Mouse (Mus musculus) thymus, postnatal 0 days (tissue): Measurements from ENCODE around the gene Prpf4. TPM values are rescaled to one million over a fixed set of nuclear protein-coding genes. Genes with fewer than 3 reads are reported as not detected.

Experiments
- DNase-seq: peaks from one replicate; pipeline ENCODE4 v3.0.0-alpha.2; 2015; ENCODE audit warnings: low spot score
- polyA plus RNA-seq: library from polyadenylated mRNA; unstranded; fragments of >200 nt; fragmentation: Nextera tagmentation; extraction: Ambion mirVana; gene quantifications from 2 replicates; pipeline ENCODE4 v1.2.1, GENCODE M21; 2015

The Prpf4 gene
- polyA plus RNA-seq, 1 experiment from 2014 or later: 22.7 TPM

DNA sequence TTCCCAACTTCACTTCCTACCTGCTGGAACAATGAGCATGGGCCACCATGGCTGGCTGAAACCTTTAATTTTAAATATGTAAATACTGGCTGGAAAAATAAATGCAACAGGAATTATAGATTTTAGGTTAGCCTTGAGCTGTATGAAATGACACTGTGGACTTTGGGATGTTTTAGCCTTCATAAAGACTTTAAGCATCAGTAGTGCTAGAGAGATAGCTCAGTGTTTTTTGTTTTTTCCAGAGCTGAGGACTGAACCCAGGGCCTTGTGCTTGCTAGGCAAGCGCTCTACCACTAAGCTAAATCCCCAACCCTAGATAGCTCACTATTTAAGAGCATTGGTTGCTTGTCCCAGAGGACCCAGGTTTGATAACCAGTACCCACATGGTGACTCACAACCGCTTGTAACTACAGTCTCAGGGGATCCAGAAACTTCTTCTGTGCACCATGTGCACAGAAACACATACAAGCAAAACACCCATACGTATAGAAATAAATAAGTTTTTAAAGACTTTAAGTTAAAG is 28.7 kb downstream of the Prpf4 start:
- DNase-seq: no peak

DNA sequence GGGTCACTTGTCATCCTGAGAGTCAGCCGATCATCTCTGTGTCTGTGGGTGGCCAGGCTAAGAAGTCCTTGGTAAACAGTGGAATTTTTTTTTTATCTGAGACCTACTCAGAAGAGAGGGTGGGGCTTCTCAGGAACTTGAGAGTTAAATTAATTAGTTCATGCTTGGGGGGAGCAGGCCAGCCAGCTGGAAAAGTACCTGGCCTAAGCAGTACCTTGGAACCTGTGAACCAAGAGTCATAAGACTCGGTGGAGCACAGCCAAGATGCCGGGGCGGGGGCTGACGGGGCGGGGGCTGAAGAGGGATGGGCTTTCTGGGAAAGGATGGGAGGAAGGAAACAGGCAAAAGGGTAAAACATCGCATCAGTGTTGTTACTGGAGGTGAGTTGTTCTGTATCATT is 29.3 kb downstream of the Prpf4 start:
- no peak for DNase-seq

DNA sequence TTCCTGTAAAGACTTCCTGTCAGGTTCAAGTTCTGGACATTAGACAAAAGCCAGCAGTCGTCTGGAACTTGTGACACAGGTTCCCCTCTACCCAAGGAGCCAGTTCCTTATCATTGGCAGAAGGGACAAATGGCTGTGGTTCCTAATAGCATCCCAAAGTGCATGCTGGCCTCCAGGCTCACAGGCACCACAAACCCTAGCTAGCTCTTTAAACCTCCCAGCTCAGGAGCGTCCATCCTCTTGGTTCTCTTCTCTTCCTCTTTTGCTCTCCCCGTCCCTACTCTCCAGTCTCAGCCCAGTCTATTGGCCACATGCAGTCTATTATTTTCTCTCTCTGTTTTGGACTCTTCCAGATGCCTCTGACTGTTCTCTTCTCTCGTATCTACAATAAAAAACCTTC is 31.2 kb downstream of the Prpf4 start:
- DNase-seq: no peak

DNA sequence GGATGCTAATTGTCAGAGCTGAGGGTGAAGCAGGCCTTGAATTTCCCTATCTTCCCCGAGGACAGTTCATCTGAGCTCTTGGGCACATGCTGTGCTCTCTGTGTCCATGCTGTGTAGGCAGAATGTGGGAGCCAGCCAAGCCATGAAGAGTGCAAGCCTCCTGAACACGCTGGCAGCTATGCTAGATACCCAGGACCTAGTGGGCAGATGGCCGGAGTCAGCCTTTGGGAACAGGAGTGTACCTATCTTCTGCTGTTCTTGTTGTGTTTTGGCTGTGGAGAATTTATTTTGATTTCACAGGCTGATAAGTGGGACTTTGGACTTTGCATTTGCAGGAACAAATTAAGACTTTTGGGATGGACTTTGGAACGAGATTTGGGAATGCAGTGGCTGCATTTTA is 31.9 kb downstream of the Prpf4 start:
- DNase-seq: no peak

GRCm38 (mm10) chr4:62440986-62441385 is 32.4 kb downstream of the Prpf4 start:
- DNase-seq: no peak

- DNase-seq: peak; percentile 53
Observed at GRCm38 (mm10) chr4:62454995-62455394, 46.4 kb downstream of the Prpf4 start.

DNA sequence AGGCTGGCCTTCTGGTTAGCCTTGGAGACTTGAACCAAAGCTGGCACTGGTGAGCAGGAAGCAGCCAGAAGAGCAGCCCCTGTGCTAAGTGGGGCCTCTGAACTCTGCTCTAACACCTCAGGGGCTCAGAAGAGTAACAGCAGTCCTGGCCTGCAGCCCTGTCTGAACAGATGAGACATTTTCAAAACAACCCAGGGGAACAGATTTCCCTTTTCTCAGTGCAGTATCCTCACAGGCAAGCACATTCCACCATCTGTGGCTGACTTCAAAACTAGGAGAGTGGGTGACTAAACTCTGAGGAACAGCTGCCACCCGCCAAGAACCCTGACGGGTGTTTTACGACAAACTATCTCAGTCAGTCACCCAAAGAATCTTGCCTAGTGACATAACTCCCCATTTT is 50.5 kb downstream of the Prpf4 start:
- no peak for DNase-seq

DNA sequence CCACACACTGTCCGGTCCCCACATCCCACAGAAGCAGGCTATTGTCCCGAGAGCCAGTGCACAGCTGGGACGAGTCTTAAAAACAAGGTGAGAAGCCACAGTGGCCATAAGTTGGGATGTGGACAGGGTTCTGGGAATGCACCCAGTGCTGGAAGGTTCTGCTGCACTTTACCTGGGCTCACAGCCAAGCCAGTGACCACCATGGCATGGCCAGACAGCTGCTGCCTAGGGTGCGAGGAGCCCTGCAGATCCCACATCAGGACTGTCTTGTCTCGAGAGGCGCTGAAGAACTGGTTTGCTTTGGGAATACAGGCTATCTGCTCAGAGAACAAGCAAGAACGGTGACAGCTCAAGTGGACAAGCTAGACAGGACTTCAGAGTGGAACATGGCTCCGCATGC is 51.8 kb downstream of the Prpf4 start:
- DNase-seq: no peak

DNA sequence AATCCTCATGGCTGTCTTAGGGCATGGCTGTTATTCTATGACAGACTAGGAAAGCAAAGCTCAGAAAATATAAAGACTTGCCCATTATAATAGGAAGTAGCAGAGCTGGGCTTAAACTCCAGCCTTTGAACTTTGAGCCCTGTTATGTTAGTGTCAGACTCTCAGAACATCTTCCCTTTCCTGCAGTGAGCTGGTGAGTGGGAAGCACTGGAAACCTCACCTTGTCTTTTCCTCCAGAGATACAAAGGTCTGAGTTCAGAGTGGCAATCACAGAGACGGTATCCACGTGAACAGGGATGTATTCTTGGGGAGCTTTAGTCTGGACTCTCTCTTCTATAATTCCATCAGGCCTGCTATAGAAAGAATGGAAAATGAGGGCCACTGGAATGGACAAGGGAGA is 54.5 kb downstream of the Prpf4 start:
- DNase-seq: no peak

GRCm38 (mm10) chr4:62468158-62468557 is 59.6 kb downstream of the Prpf4 start:
- peak; percentile 2 for DNase-seq

DNA sequence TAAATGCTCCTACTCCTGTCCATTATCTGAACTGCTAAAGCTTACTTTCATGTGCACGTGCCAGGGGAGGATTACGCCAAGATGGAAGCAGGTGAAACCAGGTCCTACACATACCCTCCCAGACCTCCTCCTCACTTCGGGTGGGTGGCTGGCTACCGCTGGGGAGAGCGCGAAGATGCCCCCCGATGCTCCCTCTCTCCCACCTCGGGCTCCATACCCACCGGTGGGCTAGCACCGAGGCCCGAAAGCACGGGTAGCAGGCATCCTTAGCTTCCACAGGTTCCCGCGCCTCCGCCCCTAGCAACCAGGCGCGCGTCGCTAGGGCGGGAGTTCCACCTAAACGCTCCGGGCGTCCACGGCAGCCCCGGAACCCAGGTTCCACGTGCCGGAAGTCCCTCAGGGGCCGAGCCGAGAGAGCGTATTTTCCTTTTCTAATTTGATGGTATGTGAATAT is 62.0 kb downstream of the Prpf4 start, which contains the start of gene Wdr31:
Wdr31 (minus strand) TSS at position 299 of the 454 bp plus-strand sequence.
- peak; percentile 83 for DNase-seq

GRCm38 (mm10) chr4:62472071-62472470 is 63.5 kb downstream of the Prpf4 start:
- DNase-seq: no peak

- DNase-seq: peak; percentile 22
Observed at GRCm38 (mm10) chr4:62475131-62475530, 66.5 kb downstream of the Prpf4 start.

DNA sequence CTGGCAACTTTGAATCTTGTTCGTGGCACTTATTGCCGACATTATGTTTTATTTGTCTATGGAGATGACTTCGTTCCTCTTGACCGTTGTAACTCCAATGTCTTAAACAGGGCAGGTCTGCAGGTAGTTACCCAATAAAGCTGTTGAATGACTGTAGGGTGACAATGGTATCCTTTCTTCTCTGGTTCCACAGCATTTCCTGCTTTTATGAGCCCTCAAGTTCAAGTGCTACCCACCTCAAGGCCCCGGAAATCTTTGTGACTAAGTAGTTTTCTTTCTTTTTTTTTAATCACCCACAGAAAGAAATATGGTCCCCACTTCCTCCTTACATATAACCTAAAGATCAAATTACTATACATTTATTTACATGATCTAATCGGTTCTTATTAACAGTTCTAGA is 67.2 kb downstream of the Prpf4 start:
- DNase-seq: peak; percentile 75

Other genes starting within 250 kb of the Prpf4 start
- 0.59 and 0.68 TPM in 2 replicates for gene Zfp37, start 177.8 kb upstream of the Prpf4 start, polyA plus RNA-seq
- 9.5 and 10.7 TPM in 2 replicates for gene Slc31a2, start 146.2 kb upstream of the Prpf4 start, polyA plus RNA-seq
- 24.0 and 30.5 TPM in 2 replicates for gene Fkbp15, start 48.2 kb upstream of the Prpf4 start, polyA plus RNA-seq
- 20.1 and 20.2 TPM in 2 replicates for gene Slc31a1, start 48.1 kb upstream of the Prpf4 start, polyA plus RNA-seq
- gene Cdc26, start 155 bp upstream of the Prpf4 start, polyA plus RNA-seq: 169 and 172 TPM in 2 replicates
- gene Rnf183, start 26.5 kb downstream of the Prpf4 start, polyA plus RNA-seq: 1.7 and 2.0 TPM in 2 replicates
- 3.8 and 4.0 TPM in 2 replicates for gene Wdr31, start 62.1 kb downstream of the Prpf4 start, polyA plus RNA-seq
- 10.6 TPM in 2 replicates for gene Bspry, start 71.3 kb downstream of the Prpf4 start, polyA plus RNA-seq
- 7.0 and 7.5 TPM in 2 replicates for gene Hdhd3, start 94.7 kb downstream of the Prpf4 start, polyA plus RNA-seq
- 52.8 and 54.4 TPM in 2 replicates for gene Alad, start 111.1 kb downstream of the Prpf4 start, polyA plus RNA-seq
- gene Pole3, start 116.3 kb downstream of the Prpf4 start, polyA plus RNA-seq: 55.2 and 62.3 TPM in 2 replicates
- 0.32 and 0.49 TPM in 2 replicates for gene 4933430I17Rik, start 116.6 kb downstream of the Prpf4 start, polyA plus RNA-seq
- 14.7 and 18.0 TPM in 2 replicates for gene Rgs3, start 151.1 kb downstream of the Prpf4 start, polyA plus RNA-seq